Mouse (Mus musculus): ENCODE results near the gene Sec16a. TPM values are rescaled to one million over a fixed set of nuclear protein-coding genes. Genes with fewer than 3 reads are reported as not detected.
"Not testable (repeated sequence)": the region's sequence is repeated elsewhere in the genome, so short reads cannot be mapped to it uniquely, and the experiment has no call there.

Gene Sec16a
- total RNA-seq, 1 experiment from 2014 or later: 40.0 TPM

- peak; percentile 91 for ATAC-seq (replicated peaks; ENCODE audit: insufficient number of reproducible peaks, low FRiP score, low TSS enrichment, poor library complexity, severe bottlenecking)
Observed at GRCm38 (mm10) chr2:26408515-26409356, 36.3 kb downstream of the Sec16a start, which contains the start of gene Inpp5e. TSS of gene Inpp5e (minus strand) at chr2:26409203.

DNA sequence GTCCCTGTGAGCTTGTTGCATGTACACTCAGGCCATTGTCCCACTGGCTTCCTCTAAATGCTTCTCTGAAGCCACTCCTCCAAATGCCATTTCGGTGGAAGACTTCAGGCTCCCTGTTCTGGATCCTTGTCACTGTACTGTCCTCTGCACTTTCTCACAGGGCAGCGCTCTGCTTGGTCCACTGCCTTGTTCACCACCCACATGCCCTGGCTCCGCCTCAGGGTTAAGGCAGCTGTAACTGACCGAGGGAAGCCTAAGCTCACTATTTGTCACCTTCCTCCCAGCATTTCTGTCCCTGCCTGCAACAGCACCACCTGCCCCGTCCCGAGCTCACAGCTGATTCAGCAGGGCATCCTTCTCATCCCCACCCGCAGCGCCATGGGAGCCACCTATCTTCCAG, 41.7 kb downstream of the Sec16a start:
- no peak for ATAC-seq (replicated peaks; ENCODE audit: insufficient number of reproducible peaks, low FRiP score, low TSS enrichment, poor library complexity, severe bottlenecking)

DNA sequence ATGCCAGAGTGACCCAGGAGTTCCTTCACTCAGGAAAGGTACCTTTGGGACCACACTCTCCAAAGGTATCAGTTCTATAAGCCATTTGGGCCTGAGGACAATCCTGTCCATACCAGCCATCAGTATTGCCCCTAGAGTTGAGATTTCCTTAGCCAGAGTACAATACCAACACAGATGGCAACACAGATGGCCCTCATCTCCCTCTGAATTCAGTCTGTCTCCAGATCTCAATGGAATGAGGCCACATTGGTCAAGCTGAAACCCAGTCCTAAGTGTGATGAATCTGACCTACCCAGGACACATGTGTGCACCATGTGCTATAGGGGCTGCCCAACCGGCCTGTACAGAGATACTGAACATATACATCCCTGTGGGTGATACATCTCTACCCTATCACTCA, 42.8 kb downstream of the Sec16a start:
- no peak for ATAC-seq (replicated peaks; ENCODE audit: insufficient number of reproducible peaks, low FRiP score, low TSS enrichment, poor library complexity, severe bottlenecking)

DNA sequence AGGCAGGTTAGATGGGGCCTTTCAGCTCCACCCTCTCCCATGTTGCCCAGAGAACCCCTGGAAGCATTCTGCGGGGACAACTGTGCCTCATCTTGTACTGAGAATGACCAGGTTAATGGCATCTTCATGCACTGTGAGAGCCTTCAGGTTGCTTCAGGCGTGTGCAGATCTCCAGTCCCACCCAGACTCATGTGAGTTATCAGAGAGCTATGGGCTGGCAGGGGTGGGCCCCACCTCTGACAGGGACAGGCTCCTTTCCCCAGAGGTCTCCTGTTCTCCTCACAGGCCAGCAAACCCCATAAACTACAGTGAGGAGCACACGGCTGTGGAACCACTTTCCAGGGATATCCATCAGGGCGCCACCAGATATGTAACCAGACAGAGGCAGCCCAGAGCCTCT, 44.0 kb downstream of the Sec16a start:
- no peak for ATAC-seq (replicated peaks; ENCODE audit: insufficient number of reproducible peaks, low FRiP score, low TSS enrichment, poor library complexity, severe bottlenecking)

- ATAC-seq (replicated peaks; ENCODE audit: insufficient number of reproducible peaks, low FRiP score, low TSS enrichment, poor library complexity, severe bottlenecking): no peak
Observed at GRCm38 (mm10) chr2:26400296-26400695, 44.7 kb downstream of the Sec16a start.

- ATAC-seq (replicated peaks; ENCODE audit: insufficient number of reproducible peaks, low FRiP score, low TSS enrichment, poor library complexity, severe bottlenecking): no peak
Observed at GRCm38 (mm10) chr2:26399647-26400046, 45.4 kb downstream of the Sec16a start.

- no peak for ATAC-seq (replicated peaks; ENCODE audit: insufficient number of reproducible peaks, low FRiP score, low TSS enrichment, poor library complexity, severe bottlenecking)
Observed at GRCm38 (mm10) chr2:26398978-26399377, 46.0 kb downstream of the Sec16a start.

DNA sequence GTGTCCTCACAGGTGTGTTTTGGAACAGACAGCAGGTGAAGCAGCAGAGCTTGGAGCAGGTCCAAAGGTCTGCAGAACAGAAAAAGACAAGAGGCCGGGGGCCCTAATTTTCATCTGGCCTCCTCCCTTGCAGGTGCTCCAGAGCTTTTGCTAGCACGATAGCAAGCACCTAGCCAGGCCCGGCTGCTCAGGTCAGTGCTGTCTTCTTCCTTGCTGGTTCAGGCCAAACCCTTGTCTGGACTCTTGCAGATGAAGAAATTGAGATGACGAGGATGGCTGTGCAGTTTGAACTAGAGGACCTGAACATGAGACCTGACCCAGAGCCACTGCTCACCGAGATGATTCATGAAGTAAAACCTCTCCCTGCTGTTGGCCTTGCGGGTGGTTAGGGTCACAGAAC, 53.4 kb downstream of the Sec16a start:
- no peak for ATAC-seq (replicated peaks; ENCODE audit: insufficient number of reproducible peaks, low FRiP score, low TSS enrichment, poor library complexity, severe bottlenecking)

DNA sequence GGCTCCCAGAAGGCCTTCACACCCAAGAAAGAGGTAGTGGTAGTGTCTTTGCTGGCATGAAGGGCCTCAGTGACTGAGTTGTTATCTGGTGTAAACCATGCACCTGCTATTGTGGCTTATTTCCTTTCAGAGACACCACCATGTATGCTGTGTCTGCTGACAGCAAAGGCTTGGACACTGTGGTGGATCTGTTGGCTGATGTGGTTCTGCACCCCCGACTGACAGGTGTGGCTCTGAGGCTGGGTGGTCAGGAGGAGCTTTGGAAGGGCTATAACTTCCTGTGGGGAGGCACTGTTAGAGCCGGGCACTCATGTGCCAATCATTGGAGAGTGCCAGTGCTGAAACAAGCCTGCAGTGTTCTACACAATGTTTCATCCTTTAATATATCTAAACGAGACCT, 54.1 kb downstream of the Sec16a start:
- no peak for ATAC-seq (replicated peaks; ENCODE audit: insufficient number of reproducible peaks, low FRiP score, low TSS enrichment, poor library complexity, severe bottlenecking)

DNA sequence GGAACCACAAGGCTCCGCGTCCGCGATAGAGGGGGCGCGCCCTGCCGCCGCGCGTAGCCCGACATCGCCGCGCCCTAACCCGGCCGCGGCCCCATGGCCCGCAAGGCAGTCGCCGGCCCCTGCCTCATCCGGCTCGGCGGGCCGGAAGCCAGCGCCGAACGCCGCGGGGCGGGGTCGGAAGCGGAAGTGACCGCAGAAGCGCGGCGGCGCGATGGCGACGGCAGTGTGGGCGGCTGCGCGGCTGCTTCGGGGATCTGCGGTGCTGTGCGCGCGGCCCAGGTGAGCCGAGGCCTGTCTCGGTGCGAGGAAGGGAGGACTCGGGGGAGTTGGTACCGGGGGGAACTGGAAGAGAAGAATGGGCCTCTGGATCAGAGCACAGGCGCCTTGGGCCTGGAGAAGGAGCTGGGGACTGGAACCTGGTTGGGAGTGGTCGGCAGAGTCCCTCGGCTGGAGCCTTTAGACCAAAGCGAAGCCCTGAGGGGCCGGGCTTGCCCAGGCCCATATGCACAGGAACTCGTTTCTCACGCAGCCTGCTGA, 55.8 kb downstream of the Sec16a start, which contains the start of the genes Entr1 and Pmpca:
Gene Entr1 (minus strand): TSS at position 163 of the 537 bp plus-strand sequence.
Gene Pmpca (plus strand): TSS at position 186 of the 537 bp plus-strand sequence.
- ATAC-seq (replicated peaks; ENCODE audit: insufficient number of reproducible peaks, low FRiP score, low TSS enrichment, poor library complexity, severe bottlenecking): 0 out of 2 replicates have a peak, but pooled peaks have one; percentile 25

DNA sequence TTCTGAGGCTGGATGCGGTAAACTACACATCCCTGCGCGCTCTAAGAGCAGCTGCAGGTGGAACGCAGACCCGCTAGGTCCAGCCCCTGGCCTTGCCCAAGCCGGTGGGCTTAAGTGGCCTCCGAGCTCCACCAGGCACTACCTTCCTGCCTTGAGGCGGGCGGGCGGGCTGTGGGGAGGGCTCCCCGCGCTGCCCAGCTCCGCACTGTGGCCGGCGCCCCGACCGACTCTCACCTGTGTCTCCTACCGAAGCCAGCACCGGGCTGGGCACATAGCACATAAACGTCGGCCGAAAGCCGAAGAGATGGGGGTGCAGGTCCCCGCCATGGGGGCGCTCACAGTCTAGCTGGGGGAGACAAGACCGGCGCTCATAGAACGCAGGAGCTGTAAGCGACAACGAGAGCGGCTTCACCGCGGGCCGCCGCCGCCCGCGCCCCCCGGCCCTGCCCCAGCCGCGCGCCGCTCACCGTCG, 56.3 kb downstream of the Sec16a start:
- no peak for ATAC-seq (replicated peaks; ENCODE audit: insufficient number of reproducible peaks, low FRiP score, low TSS enrichment, poor library complexity, severe bottlenecking)

DNA sequence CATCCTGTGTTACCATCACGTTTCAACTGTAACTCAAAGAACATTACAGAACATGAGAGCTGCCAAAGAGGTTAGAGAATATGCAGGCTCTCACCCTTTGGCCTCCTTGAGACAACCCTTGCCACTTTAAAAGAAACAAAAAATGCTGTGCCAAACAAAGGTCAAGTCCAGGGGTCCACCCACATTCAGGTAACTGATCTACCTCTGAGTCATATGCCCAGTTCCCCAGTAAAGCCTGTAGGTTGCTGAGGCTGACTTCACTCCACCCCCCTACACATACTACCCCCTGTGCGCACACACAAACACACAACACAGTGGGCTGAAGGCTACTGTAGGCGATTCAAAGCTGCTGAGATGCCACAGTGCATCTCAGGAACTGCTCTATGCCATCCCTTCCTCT, 57.3 kb downstream of the Sec16a start:
- no peak for ATAC-seq (replicated peaks; ENCODE audit: insufficient number of reproducible peaks, low FRiP score, low TSS enrichment, poor library complexity, severe bottlenecking)

GRCm38 (mm10) chr2:26380871-26381270, 64.1 kb downstream of the Sec16a start:
- ATAC-seq (replicated peaks; ENCODE audit: insufficient number of reproducible peaks, low FRiP score, low TSS enrichment, poor library complexity, severe bottlenecking): not testable (repeated sequence)

DNA sequence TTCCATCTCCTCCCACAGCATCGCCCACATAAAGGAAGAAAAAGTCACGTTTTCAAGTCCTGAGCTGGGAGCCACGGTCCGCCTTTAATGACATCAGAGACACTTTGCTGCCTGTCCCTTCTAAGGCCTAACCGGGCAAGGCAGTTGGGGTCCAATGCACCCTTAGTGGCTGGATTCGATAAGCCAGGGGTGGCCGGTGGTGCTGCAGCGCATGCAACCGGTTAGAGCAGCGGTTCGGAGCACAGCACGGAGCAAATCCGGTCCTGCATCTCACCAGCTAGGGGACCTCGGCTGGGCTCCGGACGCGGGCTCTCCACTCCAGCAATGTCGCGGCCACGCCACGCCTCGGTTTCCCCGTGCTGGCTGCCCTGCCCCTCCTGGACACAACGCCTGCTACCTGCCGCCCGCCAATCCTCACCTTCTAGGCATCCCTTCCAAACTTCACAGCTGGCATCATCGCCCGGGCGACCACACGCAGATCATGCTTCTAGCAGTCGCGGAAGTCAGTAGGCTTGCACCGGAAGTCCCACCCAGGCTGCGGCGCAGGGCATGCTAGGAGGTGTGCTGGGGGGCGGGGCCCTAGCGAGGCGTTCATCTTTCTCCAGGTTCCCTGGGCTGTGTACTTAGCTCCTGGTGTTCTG, 64.8 kb downstream of the Sec16a start, which contains the start of gene Snapc4:
Gene Snapc4 (minus strand): TSS at position 523 of the 641 bp plus-strand sequence.
- peak; percentile 91 for ATAC-seq (replicated peaks; ENCODE audit: insufficient number of reproducible peaks, low FRiP score, low TSS enrichment, poor library complexity, severe bottlenecking)

GRCm38 (mm10) chr2:26372396-26372795, 72.6 kb downstream of the Sec16a start:
- ATAC-seq (replicated peaks; ENCODE audit: insufficient number of reproducible peaks, low FRiP score, low TSS enrichment, poor library complexity, severe bottlenecking): no peak

GRCm38 (mm10) chr2:26368572-26368971, 76.4 kb downstream of the Sec16a start:
- no peak for ATAC-seq (replicated peaks; ENCODE audit: insufficient number of reproducible peaks, low FRiP score, low TSS enrichment, poor library complexity, severe bottlenecking)

DNA sequence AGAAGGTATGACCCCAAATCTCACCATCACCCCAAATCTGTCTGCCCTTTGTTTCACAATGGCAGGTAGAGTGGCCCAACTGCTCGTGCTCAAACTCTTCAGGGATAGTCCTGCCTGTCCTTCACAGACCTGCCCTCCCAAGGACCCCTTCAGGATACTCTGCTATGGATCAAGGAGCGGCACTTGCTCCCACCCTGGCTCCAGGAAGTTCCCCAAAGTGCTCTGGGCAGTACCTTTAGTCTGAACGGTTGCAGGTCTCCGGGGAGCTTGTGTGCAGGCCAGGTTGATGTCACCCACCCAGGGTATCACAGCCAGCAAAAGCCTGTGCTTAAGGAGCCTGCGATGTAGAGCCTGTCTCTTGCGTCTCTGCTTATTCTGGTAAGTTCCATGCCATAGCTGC, 77.1 kb downstream of the Sec16a start:
- no peak for ATAC-seq (replicated peaks; ENCODE audit: insufficient number of reproducible peaks, low FRiP score, low TSS enrichment, poor library complexity, severe bottlenecking)

DNA sequence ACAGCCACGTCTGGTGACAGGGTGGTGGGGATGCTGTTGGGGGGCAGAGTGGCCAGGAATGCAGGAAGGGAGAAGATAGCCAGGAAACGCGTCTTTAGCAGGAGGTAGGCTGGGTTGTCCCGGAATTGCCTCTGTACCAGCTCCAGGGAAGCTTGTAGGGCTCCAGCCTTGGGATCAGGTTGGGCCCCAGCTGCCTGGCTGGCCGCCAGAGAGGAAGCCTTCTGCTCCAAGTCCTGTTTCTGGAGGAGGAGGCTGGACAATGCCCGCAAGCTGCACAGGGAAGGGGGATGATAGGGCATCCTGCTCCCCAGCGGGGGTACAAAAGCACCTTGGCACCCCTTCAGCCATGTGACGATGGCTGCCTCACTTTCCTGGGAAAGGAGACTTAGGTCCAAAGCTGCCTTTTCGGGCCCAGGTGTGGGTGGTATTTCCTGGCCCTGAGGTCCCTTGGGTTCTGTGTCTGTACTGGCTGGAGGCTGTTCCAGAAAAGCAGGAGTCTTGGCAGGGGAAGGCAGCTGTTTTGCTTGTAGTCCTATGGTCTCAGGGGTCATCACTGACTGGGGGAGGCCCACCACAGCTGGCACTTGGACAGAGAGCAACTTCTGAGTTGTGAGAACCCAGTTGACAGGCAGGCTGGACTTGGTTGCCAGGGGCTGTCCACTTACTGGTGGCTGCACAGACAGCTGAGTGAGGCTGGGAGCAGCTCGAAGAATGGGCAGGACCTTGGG, 80.1 kb downstream of the Sec16a start:
- no peak for ATAC-seq (replicated peaks; ENCODE audit: insufficient number of reproducible peaks, low FRiP score, low TSS enrichment, poor library complexity, severe bottlenecking)

- no peak for ATAC-seq (replicated peaks; ENCODE audit: insufficient number of reproducible peaks, low FRiP score, low TSS enrichment, poor library complexity, severe bottlenecking)
Observed at GRCm38 (mm10) chr2:26363481-26363880, 81.5 kb downstream of the Sec16a start.

Measured in monocyte, adult 5-6 weeks (primary cell).